Mouse (Mus musculus): Measurements from ENCODE around the gene Klhl8.

DNA sequence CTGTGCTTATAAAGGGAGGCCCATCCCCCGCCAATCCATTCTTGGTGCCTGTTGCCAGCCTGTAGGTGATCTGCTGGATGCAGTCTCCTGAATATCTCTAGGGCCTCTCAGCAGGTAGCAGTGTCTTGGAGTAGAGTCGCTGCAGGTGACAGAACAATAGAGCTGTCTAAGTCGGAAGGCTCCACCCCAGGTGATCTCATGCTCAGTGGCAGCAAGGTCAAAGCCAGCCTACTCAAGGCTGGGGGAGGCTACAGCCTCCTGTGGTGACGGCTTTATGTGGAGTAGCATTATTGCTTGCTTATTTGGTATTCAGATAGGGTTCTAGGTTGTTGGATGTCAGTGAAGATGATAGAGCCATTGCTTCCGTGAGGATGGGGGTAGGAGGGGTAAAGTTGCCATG, 97.8 kb downstream of the Klhl8 start:
- TF ChIP-seq TAL1 (conservative IDR thresholded peaks at IDR 0.05; ENCODE audit: low read depth, low read length) = no peak
- TF ChIP-seq GATA1 (IDR thresholded peaks at IDR 0.05; ENCODE audit: borderline replicate concordance, low read length) = no peak
